Mouse (Mus musculus) ES-Bruce4 (cell line): ENCODE results near the gene Hephl1.

Experiments
- CTCF ChIP-seq: IDR thresholded peaks from one replicate; pipeline ENCODE4 v1.8.1; 2011; ENCODE audit warnings: low read depth, low read length
- EP300 ChIP-seq: IDR thresholded peaks from 2 replicates; pipeline ENCODE4 v1.6.1; 2011; ENCODE audit warnings: low read depth, low read length; ENCODE audit not compliant: insufficient read depth
- POLR2A ChIP-seq: IDR thresholded peaks from one replicate; pipeline ENCODE4 v1.8.1; 2011; ENCODE audit warnings: low read length; ENCODE audit not compliant: insufficient read depth

DNA sequence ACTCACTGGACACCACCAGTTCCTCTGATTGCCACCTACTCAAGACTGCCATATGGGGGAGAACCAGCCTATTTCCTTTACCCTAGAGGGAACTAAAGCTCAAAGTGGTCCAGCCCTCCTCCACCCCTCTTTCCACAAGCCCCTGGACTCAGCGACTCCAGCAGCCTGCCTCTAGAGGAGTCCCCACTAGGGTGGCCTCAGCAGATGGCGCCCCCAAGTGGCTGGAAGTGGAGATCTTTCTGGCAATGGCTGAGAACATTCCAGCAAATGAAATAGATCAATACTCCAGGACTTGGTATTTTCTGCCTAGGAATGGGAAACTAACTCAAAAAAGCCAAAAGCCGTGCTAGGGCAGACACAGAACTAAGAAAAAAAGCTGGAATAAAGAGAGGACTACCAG is 84.2 kb downstream of the Hephl1 start:
- peak; percentile 49 for TF ChIP-seq CTCF
- TF ChIP-seq POLR2A = no peak
- TF ChIP-seq EP300 = no peak
